Mouse (Mus musculus) stomach, embryonic 15.5 days (tissue): ENCODE measurements around the gene Hadhb. TPM values are rescaled to one million over a fixed set of nuclear protein-coding genes. Genes with fewer than 3 reads are reported as not detected.

ENCODE experiments used
- ATAC-seq: fragments of 200-750 bp; cut with Nextera tagmentation; 2 replicates; pipeline ENCODE4 v1.8.0; 2017; ENCODE audit warnings: low read depth, moderate number of reproducible peaks, moderate TSS enrichment; ENCODE audit not compliant: insufficient read depth, low FRiP score
- H3K27ac ChIP-seq: fragments of 300-500 bp; sonication (generic); 2 replicates; pipeline ENCODE4 v1.5.1; 2015; ENCODE audit warnings: mild to moderate bottlenecking, inconsistent platforms
- H3K27me3 ChIP-seq: fragments of 300-500 bp; sonication (generic); replicated peaks from 2 replicates; pipeline ENCODE4 v1.6.1; 2015; ENCODE audit warnings: inconsistent platforms
- H3K36me3 ChIP-seq: fragments of 300-500 bp; sonication (generic); 2 replicates; pipeline ENCODE4 v1.6.1; 2015; ENCODE audit warnings: inconsistent platforms
- H3K4me1 ChIP-seq: fragments of 300-500 bp; sonication (generic); 2 replicates; pipeline ENCODE4 v1.6.1; 2015; ENCODE audit warnings: inconsistent platforms
- H3K4me2 ChIP-seq: fragments of 300-500 bp; sonication (generic); 2 replicates; pipeline ENCODE4 v1.6.1; 2015; ENCODE audit warnings: mild to moderate bottlenecking, inconsistent platforms
- H3K4me3 ChIP-seq: fragments of 300-500 bp; sonication (generic); replicated peaks from 2 replicates; pipeline ENCODE4 v1.5.1; 2015; ENCODE audit warnings: inconsistent platforms
- H3K9ac ChIP-seq: fragments of 300-500 bp; sonication (generic); 2 replicates; pipeline ENCODE4 v1.6.1; 2015; ENCODE audit warnings: inconsistent platforms
- H3K9me3 ChIP-seq: fragments of 300-500 bp; sonication (generic); 2 replicates; pipeline ENCODE4 v1.6.1; 2016; ENCODE audit warnings: inconsistent platforms
- WGBS: fragments of 180-500 bp; shearing (Covaris S2); methylation state at CpG from one replicate; pipeline ENCODE4 v1.1.7; 2015; 5-methylcytosine and 5-hydroxymethylcytosine counted together
- polyA plus RNA-seq: library from polyadenylated mRNA; unstranded; fragments of >200 nt; fragmentation: Nextera tagmentation; extraction: Ambion mirVana; gene quantifications from 2 replicates; pipeline ENCODE4 v1.2.1, GENCODE M21; 2015

The Hadhb gene
- polyA plus RNA-seq, 1 experiment from 2014 or later: 156 TPM

DNA sequence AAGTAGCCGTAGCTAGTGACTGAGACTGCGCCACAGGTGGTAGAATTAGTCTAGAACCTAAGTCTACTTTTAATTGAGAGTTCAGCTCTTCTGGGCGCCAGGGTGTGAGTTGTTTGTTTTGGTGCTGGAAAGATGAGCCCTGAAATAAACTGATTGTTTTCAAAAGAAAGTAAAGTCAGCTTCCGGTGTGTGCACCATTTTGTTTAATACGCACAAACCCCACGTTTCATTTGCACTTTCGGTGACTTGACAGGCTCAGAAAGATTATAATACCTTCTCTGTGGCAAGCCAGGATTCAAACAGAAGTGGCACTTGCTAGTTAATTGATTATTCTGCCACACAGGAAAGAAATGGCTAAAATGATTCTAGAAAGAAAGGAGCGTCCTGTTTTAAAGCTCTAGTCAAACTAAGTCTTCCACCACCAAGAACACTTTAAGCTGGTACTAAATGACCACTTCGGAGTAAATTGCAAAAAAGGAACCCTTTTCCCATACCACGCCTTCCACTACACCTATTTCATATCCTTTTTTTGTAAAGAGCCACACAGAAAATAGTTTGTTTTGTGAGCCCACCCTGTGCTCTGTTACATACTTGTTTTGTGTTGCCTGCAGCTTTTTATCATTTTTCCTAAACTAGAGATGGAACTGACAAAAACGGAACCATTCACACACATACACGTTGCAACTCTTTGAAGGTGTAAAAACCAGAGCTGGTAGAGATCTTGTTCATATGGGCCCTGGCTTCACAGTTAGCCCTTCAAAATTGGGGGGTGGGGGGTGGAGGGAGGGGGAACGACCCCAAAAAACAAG lies 977 bp downstream of the Hadhb start:
- Histone ChIP-seq H3K9me3 (no peaks in the 10 kb centered on the region), H3K27ac (peak overlapping the region; percentile 91), H3K4me1 (peaks cover 13% of the 10 kb centered on the region; the same call in 1 of the 2 replicates), H3K4me3 (peak overlapping the region; percentile 98), H3K36me3 (no peaks in the 10 kb centered on the region), H3K27me3 (no peaks in the 10 kb centered on the region), H3K9ac (peak overlapping the region; percentile 86), H3K4me2 (peak overlapping the region; percentile 69)
- no peak for ATAC-seq
- WGBS: 21% methylated on average over 13 of the region's 13 CpGs

GRCm38 (mm10) chr5:30159601-30160000 lies 4.6 kb downstream of the Hadhb start:
- Histone ChIP-seq H3K4me2 (no peak overlapping the region), H3K9me3 (no peaks in the 10 kb centered on the region), H3K27me3 (no peaks in the 10 kb centered on the region), H3K9ac (no peak overlapping the region), H3K4me1 (peaks cover 9% of the 10 kb centered on the region; the same call in 1 of the 2 replicates), H3K4me3 (no peak overlapping the region), H3K36me3 (no peaks in the 10 kb centered on the region), H3K27ac (no peak overlapping the region)
- ATAC-seq: no peak
- 81% methylated on average over 6 of the region's 6 CpGs for WGBS

DNA sequence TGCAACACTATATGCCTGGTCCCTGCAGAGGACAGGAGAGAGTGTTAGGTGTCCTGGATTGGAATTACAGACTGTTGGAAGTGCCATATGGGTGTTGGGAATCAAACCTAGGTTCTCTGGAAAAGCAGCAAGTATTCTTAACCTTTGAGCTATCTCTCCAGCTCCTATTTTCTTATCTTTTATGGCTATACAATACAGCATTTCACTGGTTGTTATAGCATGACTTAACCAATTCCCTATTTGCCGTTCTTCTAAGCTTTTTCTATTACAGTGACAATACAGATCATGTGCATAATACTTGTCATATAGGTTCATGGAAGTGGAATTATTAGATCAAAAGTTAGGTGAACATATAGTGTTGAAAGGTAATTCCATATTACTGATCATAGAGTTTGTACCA lies 6.8 kb downstream of the Hadhb start:
- Histone ChIP-seq H3K36me3 (no peaks in the 10 kb centered on the region), H3K4me2 (no peak overlapping the region), H3K27ac (no peak overlapping the region), H3K9ac (no peak overlapping the region), H3K27me3 (no peaks in the 10 kb centered on the region), H3K4me3 (no peak overlapping the region), H3K9me3 (no peaks in the 10 kb centered on the region), H3K4me1 (peaks cover 4% of the 10 kb centered on the region; the same call in 1 of the 2 replicates)
- 87% methylated on average over 1 of the region's 1 CpGs for WGBS
- ATAC-seq: no peak

DNA sequence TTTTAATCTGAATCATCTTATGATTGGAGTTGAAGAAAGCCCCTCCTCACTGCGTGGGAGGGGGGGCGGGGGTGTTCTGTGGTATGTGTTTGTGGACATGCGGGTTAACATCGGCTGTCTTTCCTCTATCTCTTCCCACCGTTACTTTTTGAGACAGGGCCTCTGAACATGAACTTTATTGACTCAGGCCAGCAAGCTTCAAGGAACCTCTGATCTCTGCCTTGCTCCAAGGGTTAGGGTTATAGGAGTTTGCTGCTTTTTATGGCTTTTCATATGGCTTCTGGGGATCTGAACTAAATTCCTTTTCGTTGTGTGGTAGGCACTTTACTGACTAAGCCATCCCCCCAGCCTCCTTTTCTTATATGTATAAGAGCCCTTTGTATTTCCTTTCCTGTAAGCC lies 7.3 kb downstream of the Hadhb start:
- no peak for ATAC-seq
- Histone ChIP-seq H3K36me3 (no peaks in the 10 kb centered on the region), H3K9me3 (no peaks in the 10 kb centered on the region), H3K4me2 (no peak overlapping the region), H3K4me1 (no peaks in the 10 kb centered on the region), H3K4me3 (no peak overlapping the region), H3K9ac (no peak overlapping the region), H3K27me3 (no peaks in the 10 kb centered on the region), H3K27ac (no peak overlapping the region)
- WGBS: 79% methylated on average over 6 of the region's 6 CpGs

GRCm38 (mm10) chr5:30165234-30165946 lies 10.3 kb downstream of the Hadhb start:
- 73% methylated on average over 5 of the region's 5 CpGs for WGBS
- Histone ChIP-seq H3K27ac (no peak overlapping the region), H3K36me3 (no peaks in the 10 kb centered on the region), H3K4me3 (no peak overlapping the region), H3K4me2 (no peak overlapping the region), H3K27me3 (no peaks in the 10 kb centered on the region), H3K4me1 (no peaks in the 10 kb centered on the region), H3K9ac (no peak overlapping the region), H3K9me3 (no peaks in the 10 kb centered on the region)
- ATAC-seq: no peak

DNA sequence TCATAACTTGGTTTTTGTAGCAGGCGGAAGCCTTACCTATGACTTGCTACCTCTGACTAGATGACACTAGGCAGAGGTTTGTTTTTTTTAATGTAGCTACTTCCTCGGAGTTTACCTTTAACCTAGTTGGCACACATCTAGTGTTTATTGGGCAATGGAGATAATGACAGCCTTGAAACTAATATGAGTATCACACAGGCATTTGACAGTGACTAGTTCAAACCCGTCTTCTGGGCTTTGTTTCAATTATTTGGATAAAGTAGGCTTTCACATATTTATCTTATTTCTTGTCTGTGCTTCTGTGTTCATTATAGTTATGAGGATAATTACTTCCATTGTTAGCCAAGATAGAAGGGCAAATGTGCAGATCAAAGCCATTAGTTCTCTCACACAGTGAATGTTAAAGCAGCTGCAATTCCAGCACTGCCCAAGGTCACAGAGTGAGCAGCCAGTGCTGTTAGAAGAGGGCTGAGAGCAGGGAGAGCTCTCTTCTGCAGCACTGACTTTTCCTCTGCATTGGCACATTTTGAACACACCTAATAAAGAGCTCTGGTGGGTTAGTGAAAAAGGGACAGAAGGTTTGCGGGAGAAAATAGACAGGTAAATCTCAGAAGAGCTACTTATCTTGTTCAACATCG lies 15.4 kb downstream of the Hadhb start:
- Histone ChIP-seq H3K4me3 (no peak overlapping the region), H3K9ac (no peak overlapping the region), H3K27me3 (no peaks in the 10 kb centered on the region), H3K4me1 (no peaks in the 10 kb centered on the region), H3K27ac (0 out of 2 replicates have a peak overlapping the region, but pooled peaks have one; percentile 31), H3K36me3 (peaks cover 5% of the 10 kb centered on the region; the same call in 1 of the 2 replicates), H3K4me2 (no peak overlapping the region), H3K9me3 (no peaks in the 10 kb centered on the region)
- 70% methylated on average over 5 of the region's 5 CpGs for WGBS
- no peak for ATAC-seq

- Histone ChIP-seq H3K9me3 (no peaks in the 10 kb centered on the region), H3K4me3 (no peak overlapping the region), H3K4me1 (no peaks in the 10 kb centered on the region), H3K9ac (no peak overlapping the region), H3K4me2 (no peak overlapping the region), H3K36me3 (peaks cover 10% of the 10 kb centered on the region), H3K27ac (no peak overlapping the region), H3K27me3 (no peaks in the 10 kb centered on the region)
- ATAC-seq: no peak
Measured at GRCm38 (mm10) chr5:30172115-30172514, 17.1 kb downstream of the Hadhb start.

- ATAC-seq: no peak
- H3K9ac ChIP-seq: no peak overlapping the region
- H3K4me3 ChIP-seq: no peak overlapping the region
- no peaks in the 10 kb centered on the region for H3K9me3 ChIP-seq
- no peaks in the 10 kb centered on the region for H3K27me3 ChIP-seq
- 50% methylated on average over 20 of the region's 20 CpGs for WGBS
- H3K4me2 ChIP-seq: no peak overlapping the region
- peak overlapping the region; percentile 26; the same call in 1 of the 2 replicates for H3K27ac ChIP-seq
- peaks cover 15% of the 10 kb centered on the region for H3K36me3 ChIP-seq
- no peaks in the 10 kb centered on the region for H3K4me1 ChIP-seq
Measured at GRCm38 (mm10) chr5:30172931-30173692, 18.1 kb downstream of the Hadhb start.

DNA sequence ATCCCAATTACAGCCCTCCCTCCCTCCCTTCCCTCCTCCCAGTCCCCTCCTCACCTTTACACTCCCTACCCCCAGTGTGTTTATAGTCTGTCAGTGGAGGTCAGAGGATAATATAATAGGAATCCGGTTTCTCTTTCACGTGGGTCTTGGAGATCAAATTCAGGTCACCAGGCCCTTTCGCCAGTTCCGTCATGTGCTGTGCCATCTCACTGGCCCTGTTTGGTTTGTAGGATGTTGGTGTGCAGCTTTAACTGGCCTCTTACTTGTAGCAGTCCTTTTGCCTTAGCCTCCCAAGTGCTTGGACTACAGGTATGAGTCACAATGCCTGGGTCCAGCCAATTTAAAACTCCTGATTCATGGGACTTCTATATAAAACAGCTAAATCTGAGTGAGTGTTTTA lies 20.8 kb downstream of the Hadhb start:
- H3K27me3 ChIP-seq: no peaks in the 10 kb centered on the region
- H3K4me3 ChIP-seq: no peak overlapping the region
- H3K9ac ChIP-seq: no peak overlapping the region
- H3K36me3 ChIP-seq: peaks cover 19% of the 10 kb centered on the region
- no peaks in the 10 kb centered on the region for H3K4me1 ChIP-seq
- no peak overlapping the region for H3K27ac ChIP-seq
- ATAC-seq: no peak
- H3K4me2 ChIP-seq: no peak overlapping the region
- 52% methylated on average over 4 of the region's 4 CpGs for WGBS
- H3K9me3 ChIP-seq: no peaks in the 10 kb centered on the region

- Histone ChIP-seq H3K36me3 (peaks cover 20% of the 10 kb centered on the region), H3K4me1 (no peaks in the 10 kb centered on the region)
Measured at GRCm38 (mm10) chr5:30187687-30188485, 32.8 kb downstream of the Hadhb start.

DNA sequence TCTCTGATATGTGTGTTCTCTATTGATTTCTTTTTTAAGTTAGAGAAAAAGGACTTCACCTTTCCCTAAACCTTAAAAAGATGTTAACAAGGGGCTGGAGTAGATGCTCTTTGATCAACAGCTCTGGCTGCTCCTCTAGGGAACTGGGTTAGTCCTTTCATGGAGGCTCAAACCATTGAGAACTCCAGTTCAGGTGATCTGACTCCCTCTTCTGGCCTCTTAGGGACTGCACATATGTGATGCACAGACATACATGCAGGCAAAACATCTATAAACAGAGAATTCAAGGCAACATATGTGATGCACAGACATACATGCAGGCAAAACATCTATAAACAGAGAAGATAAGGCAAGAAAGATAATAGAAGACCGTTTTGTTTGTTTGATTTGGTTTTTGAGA lies 37.4 kb downstream of the Hadhb start:
- Histone ChIP-seq H3K4me3 (no peak overlapping the region), H3K4me1 (no peaks in the 10 kb centered on the region), H3K27ac (no peak overlapping the region), H3K27me3 (no peaks in the 10 kb centered on the region), H3K9me3 (no peaks in the 10 kb centered on the region), H3K36me3 (0 out of 2 replicates have a peak, but pooled peaks cover 3% of the 10 kb centered on the region), H3K9ac (no peak overlapping the region), H3K4me2 (no peak overlapping the region)
- no peak for ATAC-seq
- WGBS: 72% methylated on average over 1 of the region's 1 CpGs

More at GRCm38 (mm10) chr5:30187687-30188485, 32.8 kb downstream of the Hadhb start:
- H3K4me2 ChIP-seq: no peak overlapping the region
- H3K27ac ChIP-seq: no peak overlapping the region
- WGBS: 89% methylated on average over 12 of the region's 12 CpGs
- H3K9ac ChIP-seq: no peak overlapping the region
- no peaks in the 10 kb centered on the region for H3K27me3 ChIP-seq
- no peak for ATAC-seq
- no peak overlapping the region for H3K4me3 ChIP-seq
- H3K9me3 ChIP-seq: no peaks in the 10 kb centered on the region
